Mouse (Mus musculus) liver, embryonic 14.5 days (tissue): ENCODE results near the gene Smyd2.

Experiments used
- CTCF ChIP-seq: IDR thresholded peaks from 2 replicates; pipeline ENCODE4 v1.5.1; 2016; ENCODE audit warnings: antibody characterized with exemption, low read depth, control low read depth
- EP300 ChIP-seq: IDR thresholded peaks from 2 replicates; pipeline ENCODE4 v1.6.1; 2016; ENCODE audit warnings: antibody characterized with exemption, low read depth

GRCm38 (mm10) chr1:189860112-189860941 is 61.8 kb downstream of the Smyd2 start:
- peak; percentile 53 for TF ChIP-seq CTCF
- no peak for TF ChIP-seq EP300
